In genomic region chr12:17778320-17778719, GRCm38 (mm10) we compare ENCODE assay signal across 8 mouse cellular contexts.
A peak's percentile ranks its signal among the peaks of the same experiment; 100 is the strongest.
DNase-seq lines count a peak whose midpoint lies in the region; TF ChIP-seq lines count a peak whose summit lies in the region.

No protein-coding gene starts in this region.

- H3K4me1 ChIP-seq in bone marrow, adult 2 months (ENCODE audit: control insufficient read depth, insufficient read depth, low read length), result no peaks in the 10 kb centered on the region; the same call in 1 of the 2 replicates
- no peaks in the 10 kb centered on the region for H3K4me1 ChIP-seq in limb, embryonic 10.5 days

- peak; percentile 64 for TF ChIP-seq CTCF in gastrocnemius, adult 2 months (IDR thresholded peaks at IDR 0.05)
- peak; percentile 70 for TF ChIP-seq CTCF in bone marrow, adult 2 months (IDR thresholded peaks at IDR 0.05; ENCODE audit: control insufficient read depth, insufficient read depth, low read length)

- no peak overlapping the region for H3K27ac ChIP-seq in gastrocnemius, adult 2 months
- H3K27ac ChIP-seq in bone marrow, adult 2 months (ENCODE audit: control insufficient read depth, insufficient read depth, low read depth, low read length, poor library complexity), result no peak overlapping the region
- no peak overlapping the region for H3K27ac ChIP-seq in limb, embryonic 10.5 days

- H3K9me3 ChIP-seq in limb, embryonic 10.5 days (replicated peaks), result no peaks in the 10 kb centered on the region

- WGBS in bone marrow, adult 2 months, result 37% methylated on average over 3 of the region's 3 CpGs
- WGBS in limb, embryonic 10.5 days, result 10% methylated on average over 2 of the region's 3 CpGs

- TF ChIP-seq POLR2A in bone marrow, adult 2 months (IDR thresholded peaks at IDR 0.05; ENCODE audit: borderline replicate concordance, control insufficient read depth, low read depth, low read length), result no peak

- H3K27me3 ChIP-seq in limb, embryonic 10.5 days (ENCODE audit: low read depth, poor library complexity, severe bottlenecking), result no peaks in the 10 kb centered on the region

- peak; percentile 38 for DNase-seq in gastrocnemius, adult 2 months
- DNase-seq in gastrocnemius, postnatal 25 days, result no peak
- DNase-seq in A20 (ENCODE audit: low read depth, low spot score), result peak; percentile 55
- peak; percentile 38 for DNase-seq in forelimb bud, embryonic 11.5 days (ENCODE audit: low read depth, low spot score)
- peak; percentile 47 for DNase-seq in limb, embryonic 10.5 days (ENCODE audit: low spot score)
- DNase-seq in neural tube, embryonic 10.5 days (ENCODE audit: extremely low spot score, low spot score), result peak; percentile 45
- DNase-seq in gastrocnemius, postnatal 14 days, result no peak

- no peak overlapping the region for H3K4me3 ChIP-seq in gastrocnemius, adult 2 months
- H3K4me3 ChIP-seq in bone marrow, adult 2 months (replicated peaks; ENCODE audit: control insufficient read depth, low read depth, low read length), result no peak overlapping the region
- no peak overlapping the region for H3K4me3 ChIP-seq in limb, embryonic 10.5 days

- intact Hi-C loops in gastrocnemius, adult 2 months (cut with DNase I), result no loop called here
- intact Hi-C loops in gastrocnemius, postnatal 14 days (cut with DNase I; ENCODE audit: low total_unique reads), result no loop called here

- no peaks in the 10 kb centered on the region for H3K36me3 ChIP-seq in limb, embryonic 10.5 days

Comparison
In these comparisons a context has a peak if more than half of its experiments do, and no peak if none do; other contexts are left out.
1. DNase-seq: peak in gastrocnemius, adult 2 months (single experiment), A20 (single experiment), forelimb bud, embryonic 11.5 days (single experiment), limb, embryonic 10.5 days (single experiment) and neural tube, embryonic 10.5 days (single experiment); none in gastrocnemius, postnatal 25 days (single experiment) and gastrocnemius, postnatal 14 days (single experiment).